Mouse (Mus musculus) heart, adult 8-10 months (tissue): Measurements from ENCODE around the gene Gm10181. TPM values are rescaled to one million over a fixed set of nuclear protein-coding genes. Genes with fewer than 3 reads are reported as not detected.
A peak's percentile ranks its signal among the peaks of the same experiment; 100 is the strongest.
"Not testable (repeated sequence)": the region's sequence is repeated elsewhere in the genome, so short reads cannot be mapped to it uniquely, and the experiment has no call there.

ENCODE experiments used
- DNase-seq: peaks from one replicate; pipeline ENCODE4 v3.0.0; 2022; ENCODE audit warnings: low spot score
- total RNA-seq, 4 experiments: library from RNA; stranded (reverse); gene quantifications; 2 replicates each; pipeline ENCODE4 v1.2.4; 2022

Gene Gm10181
- not detected for total RNA-seq

DNA sequence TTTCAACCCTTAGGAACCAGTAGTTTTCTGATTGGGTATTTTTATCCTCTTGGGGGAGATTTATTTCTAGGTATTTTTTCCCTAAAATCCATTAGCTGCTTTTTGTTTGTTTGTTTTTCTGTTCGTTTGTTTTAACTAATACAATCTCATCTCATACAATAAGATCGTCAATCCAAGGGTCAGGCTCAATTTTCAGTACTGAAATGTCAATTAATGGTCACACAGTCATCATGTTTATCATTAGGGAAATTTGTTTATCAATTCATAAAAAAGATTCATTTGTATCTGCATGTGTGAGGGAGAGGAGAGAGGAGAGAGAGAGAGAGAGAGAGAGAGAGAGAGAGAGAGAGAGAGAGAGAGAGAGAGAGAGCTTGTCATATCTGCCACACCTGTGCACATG lies at the start of gene Gm10181:
TSS of gene Gm10181 (plus strand) at position 301 of the 400 bp plus-strand sequence.
- DNase-seq, result no peak

DNA sequence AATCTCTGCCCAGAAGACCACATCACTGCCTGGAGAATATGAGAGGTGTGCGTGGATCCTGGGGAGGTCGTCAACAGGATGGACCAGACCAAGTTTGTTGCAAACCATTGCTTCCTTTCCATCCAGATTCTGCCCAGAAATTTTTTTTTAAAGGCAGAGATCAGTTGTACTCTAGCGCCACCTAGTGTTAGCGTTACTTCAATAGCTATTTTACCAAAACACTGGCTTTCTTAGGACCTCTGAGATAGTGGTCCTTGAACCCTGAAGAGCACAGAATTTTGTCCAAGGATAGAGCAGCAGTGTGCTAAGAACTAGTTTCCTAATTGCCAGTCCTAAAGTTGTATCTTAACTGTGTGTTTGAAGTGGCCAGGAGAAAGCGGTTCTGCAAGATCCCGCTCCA lies 47.6 kb upstream of the Gm10181 start:
- peak; percentile 69 for DNase-seq

DNA sequence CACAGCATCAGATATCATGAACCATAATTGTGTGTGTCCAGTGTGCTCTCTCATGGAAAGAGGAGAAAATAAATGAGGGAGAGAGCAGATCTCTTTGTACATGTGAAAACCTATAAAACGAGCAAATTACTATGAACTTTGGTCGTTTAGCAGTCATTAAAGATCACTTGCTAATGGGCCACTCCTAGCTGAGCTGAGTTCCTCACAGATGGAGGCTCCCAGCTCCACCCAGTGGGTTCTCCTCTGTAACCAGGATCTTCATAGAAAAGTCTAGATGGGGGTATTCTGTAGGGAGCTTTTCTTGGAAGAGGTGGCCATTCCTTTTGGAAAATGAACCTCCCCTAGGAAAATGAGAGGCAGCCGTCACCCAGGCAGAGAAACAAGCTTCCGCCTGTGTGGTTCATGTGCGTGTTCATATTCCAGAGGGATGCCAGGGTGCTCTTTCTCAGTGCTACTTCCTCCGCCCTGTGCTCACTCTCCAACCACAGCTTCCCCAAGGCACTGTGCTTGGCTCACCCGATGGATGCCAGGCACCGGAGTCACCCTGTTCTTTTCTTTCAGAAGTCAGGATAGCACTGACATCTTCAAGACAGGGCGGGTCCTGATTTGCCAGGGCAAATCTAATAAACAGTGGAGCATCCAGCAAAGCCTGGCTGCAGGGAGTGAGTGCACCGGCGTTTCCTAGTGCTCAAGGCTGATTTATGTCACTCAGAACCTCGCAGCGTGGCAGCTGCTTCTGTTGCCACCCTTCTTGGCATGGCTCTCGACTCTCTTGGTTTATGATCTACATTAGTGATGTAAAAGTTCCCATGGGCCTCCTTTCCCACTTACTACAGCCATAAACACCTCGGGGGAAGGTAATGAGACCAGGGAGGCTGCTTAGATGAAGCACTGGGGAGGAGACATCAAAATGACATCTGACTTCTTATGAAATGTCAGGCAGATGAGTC lies 46.8 kb upstream of the Gm10181 start:
- DNase-seq, result no peak

DNA sequence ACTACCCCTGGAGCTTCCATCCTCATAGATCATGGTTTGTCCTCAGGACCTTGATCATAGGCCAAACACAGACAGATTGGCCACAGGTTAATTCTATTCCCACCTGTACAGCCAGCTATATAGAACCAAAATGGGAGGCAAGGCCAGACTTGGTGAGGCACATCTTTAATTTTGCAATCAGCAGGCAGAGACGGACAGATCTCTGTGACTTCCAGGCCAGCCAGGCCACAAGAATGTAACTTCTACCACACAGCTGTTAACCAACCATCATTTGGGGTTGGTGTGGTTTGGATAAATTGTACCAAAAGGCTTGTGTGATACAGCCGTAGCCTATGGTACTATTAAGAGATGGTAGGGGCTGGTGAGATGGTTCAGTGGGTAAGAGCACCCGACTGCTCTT lies 44.9 kb upstream of the Gm10181 start:
- no peak for DNase-seq

DNA sequence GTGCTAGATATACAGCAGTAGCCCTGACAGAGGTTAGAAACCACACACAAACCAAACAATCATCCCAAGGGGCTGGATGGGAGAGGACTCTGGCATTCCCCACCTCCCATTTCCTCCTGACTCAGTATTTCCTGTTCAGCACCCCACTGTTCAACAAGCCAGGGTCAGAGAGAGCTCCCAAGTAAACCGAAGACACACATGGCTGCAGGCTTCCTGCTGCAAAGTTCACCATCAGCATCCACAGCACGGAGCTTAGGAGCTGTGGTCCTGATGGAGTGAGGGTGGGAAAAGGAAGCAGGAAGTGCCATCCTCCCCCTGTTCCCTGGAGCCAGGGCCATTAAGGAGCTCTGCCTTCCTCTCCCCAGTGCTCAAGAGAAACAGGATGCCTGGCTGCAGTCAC lies 40.9 kb upstream of the Gm10181 start:
- DNase-seq, result no peak

DNA sequence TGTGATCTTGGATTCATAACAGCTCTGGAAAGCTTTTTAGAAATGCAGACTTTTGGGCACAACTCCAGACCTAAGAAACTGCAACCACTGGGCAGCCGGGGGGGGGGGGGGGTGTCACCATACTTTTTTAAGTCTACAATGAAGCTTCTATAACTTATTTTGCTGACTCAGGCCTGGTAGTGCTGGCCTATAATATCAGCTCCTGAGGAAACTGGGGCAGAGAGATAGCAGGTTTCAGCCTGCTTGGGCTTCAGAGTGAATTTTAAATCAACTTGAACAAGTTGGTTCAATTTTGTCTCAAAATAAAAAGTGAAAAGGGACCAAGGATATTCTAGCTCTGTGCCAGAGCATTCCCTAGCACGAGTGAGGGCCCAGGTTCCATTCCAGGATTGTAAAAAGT lies 40.3 kb upstream of the Gm10181 start:
- DNase-seq, result no peak

DNA sequence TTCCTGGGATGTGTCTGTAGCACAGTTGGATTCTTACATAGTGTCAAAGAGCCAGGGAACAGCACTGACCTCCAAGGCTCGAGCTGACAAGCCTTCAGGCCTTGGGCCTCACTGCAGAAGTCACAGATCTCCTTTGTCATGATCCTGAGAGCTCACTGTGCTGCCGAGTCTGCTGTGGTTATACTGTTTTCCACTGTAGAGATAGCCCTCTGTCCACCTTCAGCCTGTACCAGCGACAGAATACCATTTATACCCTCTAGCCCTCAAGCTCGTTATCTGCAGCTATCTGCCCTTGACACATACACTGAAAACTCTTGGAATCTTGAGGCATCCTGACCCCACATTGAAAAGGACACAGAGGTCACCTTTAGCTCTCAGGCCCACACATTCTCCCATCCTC lies 37.3 kb upstream of the Gm10181 start:
- no peak for DNase-seq

DNA sequence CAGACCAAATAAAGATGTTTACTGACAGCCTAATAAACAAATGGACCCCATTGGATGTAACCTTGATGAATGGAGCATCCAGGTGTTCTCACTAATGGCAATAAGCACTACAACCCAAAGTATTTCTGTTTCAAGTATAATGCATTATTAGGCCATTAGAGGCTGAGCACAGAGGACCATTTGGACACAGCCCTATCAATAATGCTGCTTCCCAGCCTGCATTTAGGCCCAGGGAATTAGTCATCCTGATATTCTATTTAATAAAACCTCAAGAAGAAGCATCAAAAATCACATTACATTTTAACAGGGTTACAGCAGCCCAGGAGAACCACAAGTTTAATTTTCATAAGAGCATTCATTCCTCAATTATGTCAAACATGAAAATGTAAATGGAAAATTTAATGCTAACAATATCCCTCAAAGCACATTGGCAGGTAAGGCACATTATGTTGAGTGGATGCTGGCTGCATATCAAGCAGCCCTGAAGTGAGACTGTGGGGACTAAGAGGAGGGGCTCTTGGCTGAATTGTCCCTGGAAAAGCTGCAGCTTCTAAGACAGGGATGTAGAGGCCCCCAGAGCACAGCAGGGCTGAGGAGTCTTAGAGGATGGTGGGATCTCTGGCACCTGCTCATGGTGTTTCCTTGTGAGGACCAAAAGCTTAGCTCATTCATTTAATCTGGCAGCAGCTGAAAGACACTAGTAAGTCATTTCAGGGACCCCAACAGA lies 33.4 kb upstream of the Gm10181 start:
- no peak for DNase-seq

DNA sequence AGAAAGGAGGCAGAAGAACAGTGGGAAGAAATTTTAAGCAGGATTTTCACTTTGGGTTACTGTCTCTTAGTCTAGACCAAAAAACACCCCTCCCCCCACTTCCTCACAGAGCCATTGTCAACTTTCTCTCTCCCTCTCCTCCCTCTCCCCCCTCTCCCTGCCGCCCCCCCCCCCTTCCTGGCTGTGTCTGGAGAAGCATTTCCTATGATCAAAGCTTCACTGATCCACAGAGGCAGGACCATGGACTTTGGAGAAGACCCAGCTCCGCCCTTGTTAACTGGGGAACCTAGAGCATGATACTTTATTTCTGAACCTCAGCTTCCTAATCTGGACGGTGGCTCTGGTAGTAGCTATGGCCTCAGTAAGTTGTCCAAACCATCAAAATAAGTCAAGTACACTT lies 30.5 kb upstream of the Gm10181 start:
- no peak for DNase-seq

DNA sequence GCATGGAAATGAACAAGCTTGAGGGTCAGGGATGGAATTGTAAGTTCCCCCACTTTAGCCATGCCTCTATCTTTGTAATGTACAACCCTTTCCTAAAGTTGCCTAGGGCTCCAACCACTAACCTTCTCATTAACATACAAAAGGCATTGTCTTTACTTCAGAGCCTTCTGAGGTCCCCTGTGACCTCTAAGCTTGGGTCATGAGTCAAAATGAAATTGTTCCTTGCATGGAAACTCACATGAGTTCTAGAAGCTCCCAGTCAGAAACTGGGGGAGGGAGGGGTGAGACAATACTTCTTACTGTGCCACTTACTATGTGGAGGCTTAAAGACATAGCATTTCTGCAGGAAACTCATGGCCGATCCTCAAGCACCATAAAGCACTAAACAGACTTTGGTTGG lies 16.6 kb upstream of the Gm10181 start:
- DNase-seq, result no peak

DNA sequence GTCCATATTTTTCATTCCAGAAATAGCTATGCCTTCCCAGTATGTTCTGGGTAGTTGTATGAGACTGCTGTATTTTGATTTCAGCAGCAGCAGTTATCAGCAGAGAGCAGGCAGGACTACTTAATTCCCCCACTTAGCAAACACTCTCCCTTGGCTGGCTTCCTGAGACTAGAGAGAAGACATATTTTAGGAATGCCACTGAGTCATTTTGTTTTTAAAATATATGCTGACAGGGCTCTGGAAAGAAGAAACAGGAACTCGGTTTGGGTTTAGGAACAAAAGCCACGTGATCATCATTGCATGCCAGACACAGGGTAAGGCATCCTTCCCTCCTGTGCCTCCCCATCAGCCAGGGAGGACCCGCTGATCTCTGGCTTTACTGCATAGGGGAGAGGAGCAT lies 13.2 kb upstream of the Gm10181 start:
- DNase-seq, result peak; percentile 40

DNA sequence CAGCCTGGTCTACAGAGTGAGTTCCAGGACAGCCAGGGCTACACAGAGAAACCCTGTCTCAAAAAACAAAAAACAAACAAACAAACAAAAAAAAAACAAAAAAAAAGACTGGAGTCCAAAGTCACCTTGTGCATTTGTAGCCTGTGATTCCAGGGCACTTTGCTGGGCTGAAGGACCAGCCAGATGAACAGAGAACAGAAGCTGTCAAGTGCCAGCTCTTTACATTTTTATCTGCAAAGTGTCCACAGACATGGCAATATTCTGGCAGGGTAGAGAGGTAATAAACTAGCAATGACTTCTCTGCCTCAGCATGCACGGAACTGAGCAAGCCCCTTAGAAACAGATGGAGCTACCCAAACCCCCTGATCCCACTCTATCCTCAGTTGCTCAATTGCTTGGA lies 12.7 kb upstream of the Gm10181 start:
- no peak for DNase-seq

DNA sequence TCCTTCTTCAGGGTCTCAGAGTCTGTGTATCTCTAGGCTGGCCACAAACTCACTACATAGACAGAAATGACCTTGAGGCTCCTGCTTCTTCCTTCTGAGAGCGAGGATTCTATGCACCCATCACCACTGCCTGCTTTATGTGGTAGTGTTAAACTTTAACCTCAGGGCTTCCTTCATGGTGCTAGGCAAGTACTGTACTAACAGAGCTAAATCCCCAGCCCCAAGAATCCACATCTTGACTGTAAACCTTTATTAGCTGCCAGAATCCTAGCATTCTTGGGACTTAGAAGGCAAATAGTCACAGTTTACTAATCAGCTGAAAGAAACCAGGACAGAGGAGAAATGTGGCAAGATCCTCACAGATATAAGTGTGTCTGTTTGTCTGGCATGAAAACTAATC lies 1.6 kb downstream of the Gm10181 start:
- no peak for DNase-seq

DNA sequence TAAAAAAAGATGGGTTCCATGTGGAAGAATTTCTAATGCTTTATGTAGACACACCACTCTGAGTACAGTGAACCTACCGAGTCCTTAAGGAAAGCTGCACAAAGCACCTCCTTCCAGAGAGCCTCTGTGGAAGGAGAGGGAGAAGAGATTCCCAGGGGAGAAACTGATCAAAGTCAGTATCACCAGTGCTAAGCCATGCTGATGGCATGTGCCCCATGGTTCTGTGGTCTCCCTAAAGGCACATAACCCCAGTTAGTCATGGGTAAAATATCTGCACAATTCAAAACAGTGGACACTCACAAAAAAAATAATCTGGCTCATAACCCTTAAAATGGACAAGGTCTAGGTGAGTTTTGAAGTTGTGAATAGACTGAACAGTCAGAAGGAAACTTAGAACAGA lies 13.7 kb downstream of the Gm10181 start:
- no peak for DNase-seq

DNA sequence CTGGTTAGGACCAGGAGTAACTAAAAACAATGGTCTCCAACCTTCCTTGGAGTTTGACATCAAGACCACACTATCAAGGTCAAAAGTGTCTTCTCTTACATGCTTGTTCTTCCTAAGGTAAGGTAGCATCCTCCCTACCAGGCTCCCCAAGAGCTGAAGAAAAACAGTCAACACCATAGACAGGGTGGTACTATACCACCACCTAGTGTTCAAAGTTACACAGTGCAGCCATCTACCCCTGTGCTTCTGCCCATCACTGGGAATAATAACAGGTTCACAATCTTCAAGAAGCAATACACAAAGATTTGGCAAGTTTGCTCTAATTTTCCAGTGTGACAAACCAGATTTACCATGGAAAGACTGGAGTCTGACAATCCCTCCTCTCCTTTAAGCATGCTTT lies 15.4 kb downstream of the Gm10181 start:
- DNase-seq, result peak; percentile 51

DNA sequence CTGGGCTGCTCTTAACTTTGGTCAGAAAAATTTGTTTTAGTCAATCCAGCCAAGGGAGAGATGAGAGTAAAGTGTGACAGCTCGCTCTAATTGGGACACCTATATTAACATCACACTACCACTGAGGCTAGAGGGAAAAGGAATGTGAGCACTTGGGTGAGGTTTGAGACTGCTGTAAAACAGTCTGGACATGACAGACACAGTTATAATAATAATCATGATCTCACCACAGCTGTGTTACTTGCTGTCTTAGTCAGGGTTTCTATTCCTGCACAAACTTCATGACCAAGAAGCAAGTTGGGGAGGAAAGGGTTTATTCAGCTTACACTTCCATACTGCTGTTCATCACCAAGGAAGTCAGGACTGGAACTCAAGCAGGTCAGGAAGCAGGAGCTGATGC lies 34.4 kb downstream of the Gm10181 start:
- not testable (repeated sequence) for DNase-seq

DNA sequence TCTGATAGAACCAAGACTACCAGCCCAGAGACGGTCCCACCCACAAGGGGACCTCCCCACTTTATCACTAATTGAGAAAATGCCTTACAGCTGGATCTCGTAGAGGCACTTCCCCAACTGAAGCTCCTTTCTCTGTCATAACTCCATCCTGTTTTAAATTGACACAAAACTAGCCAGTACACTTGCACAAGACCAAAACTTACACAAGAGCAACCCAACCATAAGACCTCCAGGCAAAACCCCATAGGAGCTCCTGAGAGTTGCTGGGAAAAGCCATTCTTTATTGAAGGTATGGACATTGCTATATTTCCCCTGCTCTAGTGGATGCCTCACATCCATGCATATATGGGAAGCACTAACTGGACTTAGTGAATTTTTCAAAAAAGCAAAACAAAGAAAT lies 34.8 kb downstream of the Gm10181 start:
- no peak for DNase-seq

DNA sequence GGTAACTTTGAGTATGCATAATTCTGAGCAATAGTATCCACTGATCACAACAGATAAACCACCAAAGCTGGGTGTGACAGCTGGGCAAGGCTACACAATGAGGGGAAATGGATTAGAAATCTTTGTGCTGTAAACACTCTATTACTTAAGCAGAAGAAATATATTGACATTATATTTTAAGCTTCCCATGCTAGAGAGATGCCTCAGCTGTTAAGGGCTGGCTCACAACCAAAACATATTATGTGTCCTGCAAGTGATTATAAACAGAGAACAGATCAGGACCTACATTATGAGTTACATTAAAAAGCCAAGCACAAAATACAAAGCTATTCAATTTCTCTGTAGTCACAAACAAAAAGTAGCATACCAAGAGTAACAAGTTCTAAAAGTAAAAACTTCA lies 43.0 kb downstream of the Gm10181 start:
- no peak for DNase-seq

DNA sequence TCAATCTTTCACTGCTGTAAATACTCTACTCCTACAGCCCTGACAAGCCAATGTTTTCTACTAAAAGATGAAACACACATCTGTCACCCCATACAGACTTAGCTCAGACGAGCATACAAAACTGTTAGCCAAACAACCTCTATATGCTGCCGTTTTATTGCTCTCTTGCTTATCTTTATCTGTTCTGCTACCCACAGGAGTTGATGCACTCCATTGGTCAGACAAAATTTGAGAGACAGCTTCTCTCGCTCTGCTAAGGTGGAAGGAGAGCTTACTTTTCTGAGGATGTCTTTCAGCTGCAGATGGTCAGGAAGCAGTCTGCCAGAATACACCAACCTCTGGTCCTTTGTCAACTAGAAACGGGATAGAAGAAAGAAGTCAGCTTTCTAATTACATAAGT lies 43.7 kb downstream of the Gm10181 start:
- DNase-seq, result no peak

DNA sequence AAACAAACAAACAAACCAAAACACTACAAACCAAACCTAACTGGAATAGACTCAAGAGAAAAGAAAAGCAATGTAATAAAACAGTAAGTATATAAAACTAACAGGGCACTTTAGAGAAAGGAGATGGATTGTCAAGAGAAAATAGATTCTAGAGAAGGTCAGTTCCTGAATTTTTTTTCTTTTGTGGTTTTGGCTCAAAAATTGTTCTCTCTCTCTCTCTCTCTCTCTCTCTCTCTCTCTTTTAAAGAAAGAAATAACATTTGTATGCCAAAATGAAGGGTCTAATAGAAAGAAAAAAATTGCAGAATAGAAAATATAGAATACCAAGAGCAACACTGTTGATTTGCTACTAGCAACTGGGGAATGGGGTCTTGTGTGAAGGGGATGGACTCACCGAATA lies 49.7 kb downstream of the Gm10181 start:
- DNase-seq, result no peak
